14 mouse cellular contexts compared by ENCODE assay signal in genomic region chr4:25482933-25483620, GRCm38 (mm10).
DNase-seq lines count a peak whose midpoint lies in the region; ATAC-seq lines count a peak whose summit lies in the region.
"Had no signal": no experiment of that assay in that cellular context is flagged by ENCODE, and none has a peak within 500 bp of the region (broad histone marks: within the 10 kb centered on the region; RNA-seq: fewer than 3 reads in every experiment).

No protein-coding gene starts in this region.

- H3K4me1 ChIP-seq in forebrain, embryonic 13.5 days = peaks cover 11% of the 10 kb centered on the region
- H3K4me1 ChIP-seq in forebrain, embryonic 11.5 days (replicated peaks; ENCODE audit: control insufficient read depth, insufficient read depth, low read length) = 0 out of 2 replicates have a peak, but pooled peaks cover 3% of the 10 kb centered on the region
- 0 out of 2 replicates have a peak, but pooled peaks cover 6% of the 10 kb centered on the region for H3K4me1 ChIP-seq in midbrain, embryonic 15.5 days
- no peaks in the 10 kb centered on the region for H3K4me1 ChIP-seq in midbrain, embryonic 13.5 days (replicated peaks)

- no peak overlapping the region for H3K4me3 ChIP-seq in forebrain, embryonic 13.5 days
- no peak overlapping the region for H3K4me3 ChIP-seq in forebrain, embryonic 11.5 days (ENCODE audit: low read depth, low read length)
- H3K4me3 ChIP-seq in midbrain, embryonic 15.5 days = no peak overlapping the region
- no peak overlapping the region for H3K4me3 ChIP-seq in midbrain, embryonic 13.5 days (replicated peaks)
- H3K4me3 ChIP-seq: embryonic facial prominence, embryonic 13.5 days; myocyte had no signal

- peak overlapping the region; percentile 40; the same call in 1 of the 2 replicates for H3K27ac ChIP-seq in forebrain, embryonic 13.5 days
- no peak overlapping the region for H3K27ac ChIP-seq in forebrain, embryonic 11.5 days (ENCODE audit: low read depth, low read length)
- 0 out of 2 replicates have a peak overlapping the region, but pooled peaks have one; percentile 38 for H3K27ac ChIP-seq in midbrain, embryonic 15.5 days
- H3K27ac ChIP-seq in midbrain, embryonic 13.5 days = no peak overlapping the region
- H3K27ac ChIP-seq: embryonic facial prominence, embryonic 13.5 days had no signal

- no peak overlapping the region for H3K4me2 ChIP-seq in forebrain, embryonic 13.5 days
- H3K4me2 ChIP-seq in forebrain, embryonic 11.5 days (ENCODE audit: low read depth, low read length, severe bottlenecking) = no peak overlapping the region
- H3K4me2 ChIP-seq in midbrain, embryonic 15.5 days = no peak overlapping the region
- H3K4me2 ChIP-seq in midbrain, embryonic 13.5 days (replicated peaks) = no peak overlapping the region
- H3K4me2 ChIP-seq: embryonic facial prominence, embryonic 13.5 days; lung, embryonic 14.5 days had no signal

- 28% methylated on average over 6 of the region's 6 CpGs for WGBS in forebrain, embryonic 13.5 days
- WGBS in forebrain, embryonic 11.5 days = 39% methylated on average over 6 of the region's 6 CpGs
- 40% methylated on average over 6 of the region's 6 CpGs for WGBS in midbrain, embryonic 15.5 days
- 44% methylated on average over 6 of the region's 6 CpGs for WGBS in midbrain, embryonic 13.5 days

- no peaks in the 10 kb centered on the region for H3K27me3 ChIP-seq in forebrain, embryonic 13.5 days
- H3K27me3 ChIP-seq in forebrain, embryonic 11.5 days (ENCODE audit: control insufficient read depth, insufficient read depth, low read length) = no peaks in the 10 kb centered on the region
- H3K27me3 ChIP-seq in midbrain, embryonic 15.5 days (replicated peaks) = no peaks in the 10 kb centered on the region
- H3K27me3 ChIP-seq in midbrain, embryonic 13.5 days = no peaks in the 10 kb centered on the region
- H3K27me3 ChIP-seq: embryonic facial prominence, embryonic 13.5 days had no signal

- peak; percentile 73 for ATAC-seq in forebrain, embryonic 13.5 days
- no peak for ATAC-seq in forebrain, embryonic 11.5 days (replicated peaks; ENCODE audit: low FRiP score)
- ATAC-seq in midbrain, embryonic 15.5 days (replicated peaks) = 0 out of 2 replicates have a peak, but pooled peaks have one; percentile 58
- no peak for ATAC-seq in midbrain, embryonic 13.5 days

- no peaks in the 10 kb centered on the region for H3K9me3 ChIP-seq in forebrain, embryonic 13.5 days (replicated peaks)
- H3K9me3 ChIP-seq in forebrain, embryonic 11.5 days (ENCODE audit: control insufficient read depth, low read length) = no peaks in the 10 kb centered on the region
- no peaks in the 10 kb centered on the region for H3K9me3 ChIP-seq in midbrain, embryonic 15.5 days
- H3K9me3 ChIP-seq in midbrain, embryonic 13.5 days = no peaks in the 10 kb centered on the region; the same call in 1 of the 2 replicates
- H3K9me3 ChIP-seq: embryonic facial prominence, embryonic 13.5 days had no signal

- no peak overlapping the region for H3K9ac ChIP-seq in forebrain, embryonic 13.5 days
- H3K9ac ChIP-seq in forebrain, embryonic 11.5 days (ENCODE audit: low read length) = no peak overlapping the region
- H3K9ac ChIP-seq in midbrain, embryonic 15.5 days = no peak overlapping the region
- no peak overlapping the region for H3K9ac ChIP-seq in midbrain, embryonic 13.5 days (replicated peaks)
- H3K9ac ChIP-seq: embryonic facial prominence, embryonic 13.5 days; lung, embryonic 14.5 days had no signal

- no peaks in the 10 kb centered on the region for H3K36me3 ChIP-seq in forebrain, embryonic 13.5 days (ENCODE audit: poor library complexity, severe bottlenecking)
- H3K36me3 ChIP-seq in forebrain, embryonic 11.5 days (ENCODE audit: control insufficient read depth, insufficient read depth, low read length) = no peaks in the 10 kb centered on the region
- no peaks in the 10 kb centered on the region for H3K36me3 ChIP-seq in midbrain, embryonic 15.5 days (replicated peaks)
- H3K36me3 ChIP-seq in midbrain, embryonic 13.5 days = no peaks in the 10 kb centered on the region
- H3K36me3 ChIP-seq: embryonic facial prominence, embryonic 13.5 days had no signal

- DNase-seq in forebrain, embryonic 11.5 days (ENCODE audit: low spot score) = no peak
- peak; percentile 60 for DNase-seq in kidney, adult 9 months
- DNase-seq in retina, embryonic 14.5 days (ENCODE audit: low spot score) = peak; percentile 9
- no peak for DNase-seq in adrenal gland, postnatal 25 days
- no peak for DNase-seq in lung, postnatal 36 days
- DNase-seq: adrenal gland, adult 8-10 months; B cell, adult 2 months; gastrocnemius, postnatal 36 days; lung, embryonic 14.5 days had no signal

Comparison
In these comparisons a context has a peak if more than half of its experiments do, and no peak if none do; other contexts are left out.
1. ATAC-seq: peak in forebrain, embryonic 13.5 days (single experiment) and midbrain, embryonic 15.5 days (single experiment); none in forebrain, embryonic 11.5 days (single experiment) and midbrain, embryonic 13.5 days (single experiment).
2. H3K27ac ChIP-seq: peak in forebrain, embryonic 13.5 days (single experiment) and midbrain, embryonic 15.5 days (single experiment); none in forebrain, embryonic 11.5 days (single experiment) and midbrain, embryonic 13.5 days (single experiment).
3. DNase-seq: peak in kidney, adult 9 months (single experiment) and retina, embryonic 14.5 days (single experiment); none in forebrain, embryonic 11.5 days (single experiment), adrenal gland, postnatal 25 days (single experiment) and lung, postnatal 36 days (single experiment).